Mouse (Mus musculus): Measurements from ENCODE around the gene Ppp4r3b. TPM values are rescaled to one million over a fixed set of nuclear protein-coding genes. Genes with fewer than 3 reads are reported as not detected.

Ppp4r3b gene
- polyA plus RNA-seq, 1 experiment: 15.8 TPM

DNA sequence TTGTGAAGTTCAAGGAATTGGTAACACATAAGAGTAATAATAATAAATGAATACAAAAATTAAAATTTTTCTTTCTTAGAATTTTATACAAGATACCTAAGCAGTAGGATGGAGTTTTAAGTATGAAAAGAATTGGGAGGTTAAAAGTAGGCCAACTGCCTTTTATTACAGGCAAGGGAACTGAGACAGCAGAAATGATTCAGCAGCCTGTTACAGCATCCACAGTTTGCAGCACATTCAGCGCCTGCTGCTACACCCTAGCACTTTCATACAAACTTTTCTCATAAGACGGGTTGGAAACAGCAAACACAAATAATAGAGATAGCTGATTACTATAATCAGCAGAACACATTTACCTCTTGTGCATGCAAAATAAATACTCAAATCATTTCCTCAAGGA, 37.1 kb downstream of the Ppp4r3b start:
- Histone ChIP-seq H3K27me3 (ENCODE audit: control insufficient read depth, insufficient read depth, low read length) (no peaks in the 10 kb centered on the region), H3K4me3 (ENCODE audit: control insufficient read depth, low read depth, low read length) (no peak overlapping the region), H3K36me3 (ENCODE audit: control insufficient read depth, insufficient read depth, low read length) (0 out of 2 replicates have a peak, but pooled peaks cover 1% of the 10 kb centered on the region), H3K4me1 (ENCODE audit: control insufficient read depth, insufficient read depth, low read length) (no peaks in the 10 kb centered on the region), H3K27ac (ENCODE audit: control insufficient read depth, insufficient read depth, low read depth, low read length) (no peak overlapping the region)
- no peak for TF ChIP-seq CTCF (IDR thresholded peaks at IDR 0.05; ENCODE audit: control insufficient read depth, insufficient read depth, insufficient replicate concordance, low read depth, low read length)
- no peak for TF ChIP-seq POLR2A (IDR thresholded peaks at IDR 0.05; ENCODE audit: control insufficient read depth, low read depth, low read length)

GRCm38 (mm10) chr11:29216196-29216595, 43.5 kb downstream of the Ppp4r3b start:
- TF ChIP-seq CTCF (IDR thresholded peaks at IDR 0.05; ENCODE audit: control insufficient read depth, insufficient read depth, insufficient replicate concordance, low read depth, low read length) (no peak), POLR2A (IDR thresholded peaks at IDR 0.05; ENCODE audit: control insufficient read depth, low read depth, low read length) (no peak)
- Histone ChIP-seq H3K27me3 (ENCODE audit: control insufficient read depth, insufficient read depth, low read length) (no peaks in the 10 kb centered on the region), H3K36me3 (ENCODE audit: control insufficient read depth, insufficient read depth, low read length) (no peaks in the 10 kb centered on the region; the same call in 1 of the 2 replicates), H3K4me1 (ENCODE audit: control insufficient read depth, insufficient read depth, low read length) (no peaks in the 10 kb centered on the region), H3K27ac (ENCODE audit: control insufficient read depth, insufficient read depth, low read depth, low read length) (no peak overlapping the region), H3K4me3 (ENCODE audit: control insufficient read depth, low read depth, low read length) (no peak overlapping the region)

DNA sequence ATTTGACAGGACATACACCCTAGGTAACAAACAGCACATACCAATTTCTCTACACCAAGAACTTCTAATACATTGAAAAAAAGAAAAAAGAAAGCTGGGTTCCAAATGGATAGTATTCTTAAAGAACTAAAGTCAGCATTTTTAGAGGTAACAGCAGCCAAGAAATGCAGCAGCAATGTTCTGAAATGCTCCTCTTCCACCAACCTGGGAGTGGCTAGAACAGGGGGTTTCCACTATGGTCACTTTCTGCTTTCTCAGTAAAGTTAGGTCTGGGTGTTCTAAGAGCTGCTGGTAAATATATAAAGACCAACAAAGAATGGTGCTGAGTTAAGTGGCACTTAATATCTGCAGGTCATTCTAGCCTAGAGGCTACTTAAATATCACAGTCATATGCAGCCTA, 46.4 kb downstream of the Ppp4r3b start:
- no peak for TF ChIP-seq POLR2A (IDR thresholded peaks at IDR 0.05; ENCODE audit: control insufficient read depth, low read depth, low read length)
- TF ChIP-seq CTCF (IDR thresholded peaks at IDR 0.05; ENCODE audit: control insufficient read depth, insufficient read depth, insufficient replicate concordance, low read depth, low read length): no peak
- H3K4me1 ChIP-seq (ENCODE audit: control insufficient read depth, insufficient read depth, low read length): no peaks in the 10 kb centered on the region
- no peaks in the 10 kb centered on the region for H3K27me3 ChIP-seq (ENCODE audit: control insufficient read depth, insufficient read depth, low read length)
- H3K4me3 ChIP-seq (ENCODE audit: control insufficient read depth, low read depth, low read length): no peak overlapping the region
- no peaks in the 10 kb centered on the region; the same call in 1 of the 2 replicates for H3K36me3 ChIP-seq (ENCODE audit: control insufficient read depth, insufficient read depth, low read length)
- no peak overlapping the region for H3K27ac ChIP-seq (ENCODE audit: control insufficient read depth, insufficient read depth, low read depth, low read length)

DNA sequence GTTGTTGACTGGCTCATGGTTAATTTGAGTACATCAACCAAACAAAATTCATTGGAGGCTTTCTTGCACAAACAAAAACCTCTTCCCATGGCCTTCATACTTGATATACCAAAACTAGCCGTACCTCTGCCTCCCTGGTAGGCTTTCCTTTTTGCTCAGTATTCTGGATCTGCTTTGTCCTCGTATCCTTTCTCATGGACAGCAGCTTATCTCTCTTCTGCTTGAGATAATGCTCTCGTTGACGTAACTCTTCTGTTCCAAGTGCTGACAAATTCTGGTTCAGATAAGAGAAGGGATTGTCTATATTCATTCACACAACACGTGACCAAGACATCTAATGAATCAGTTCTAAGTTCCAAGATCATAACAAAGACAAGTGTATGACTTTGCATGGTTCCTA, 49.6 kb downstream of the Ppp4r3b start:
- TF ChIP-seq POLR2A (IDR thresholded peaks at IDR 0.05; ENCODE audit: control insufficient read depth, low read depth, low read length): no peak
- TF ChIP-seq CTCF (IDR thresholded peaks at IDR 0.05; ENCODE audit: control insufficient read depth, insufficient read depth, insufficient replicate concordance, low read depth, low read length): no peak
- H3K27ac ChIP-seq (ENCODE audit: control insufficient read depth, insufficient read depth, low read depth, low read length): no peak overlapping the region
- H3K4me1 ChIP-seq (ENCODE audit: control insufficient read depth, insufficient read depth, low read length): no peaks in the 10 kb centered on the region
- H3K4me3 ChIP-seq (ENCODE audit: control insufficient read depth, low read depth, low read length): no peak overlapping the region
- H3K36me3 ChIP-seq (ENCODE audit: control insufficient read depth, insufficient read depth, low read length): no peaks in the 10 kb centered on the region; the same call in 1 of the 2 replicates
- H3K27me3 ChIP-seq (ENCODE audit: control insufficient read depth, insufficient read depth, low read length): no peaks in the 10 kb centered on the region

DNA sequence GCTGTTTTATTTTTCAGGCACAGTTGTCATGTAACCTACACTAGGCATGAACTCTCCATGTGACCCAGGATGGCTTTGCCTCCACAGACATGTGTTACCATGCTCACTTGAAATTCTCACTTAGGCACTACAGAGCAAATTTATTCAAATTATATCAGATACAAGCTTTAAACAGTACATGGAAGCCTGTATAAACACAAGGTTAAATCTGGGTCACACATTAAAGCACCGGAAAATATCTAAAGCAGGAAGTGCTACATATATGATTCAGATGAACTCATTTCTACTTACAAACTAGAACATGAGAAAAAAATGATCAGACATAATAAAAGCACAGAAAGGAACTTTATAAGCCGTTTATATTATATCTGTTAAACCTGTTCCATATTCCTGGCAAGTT, 52.1 kb downstream of the Ppp4r3b start:
- Histone ChIP-seq H3K4me1 (ENCODE audit: control insufficient read depth, insufficient read depth, low read length) (no peaks in the 10 kb centered on the region), H3K4me3 (ENCODE audit: control insufficient read depth, low read depth, low read length) (no peak overlapping the region), H3K36me3 (ENCODE audit: control insufficient read depth, insufficient read depth, low read length) (no peaks in the 10 kb centered on the region; the same call in 1 of the 2 replicates), H3K27me3 (ENCODE audit: control insufficient read depth, insufficient read depth, low read length) (no peaks in the 10 kb centered on the region), H3K27ac (ENCODE audit: control insufficient read depth, insufficient read depth, low read depth, low read length) (no peak overlapping the region)
- TF ChIP-seq CTCF (IDR thresholded peaks at IDR 0.05; ENCODE audit: control insufficient read depth, insufficient read depth, insufficient replicate concordance, low read depth, low read length) (no peak), POLR2A (IDR thresholded peaks at IDR 0.05; ENCODE audit: control insufficient read depth, low read depth, low read length) (no peak)

DNA sequence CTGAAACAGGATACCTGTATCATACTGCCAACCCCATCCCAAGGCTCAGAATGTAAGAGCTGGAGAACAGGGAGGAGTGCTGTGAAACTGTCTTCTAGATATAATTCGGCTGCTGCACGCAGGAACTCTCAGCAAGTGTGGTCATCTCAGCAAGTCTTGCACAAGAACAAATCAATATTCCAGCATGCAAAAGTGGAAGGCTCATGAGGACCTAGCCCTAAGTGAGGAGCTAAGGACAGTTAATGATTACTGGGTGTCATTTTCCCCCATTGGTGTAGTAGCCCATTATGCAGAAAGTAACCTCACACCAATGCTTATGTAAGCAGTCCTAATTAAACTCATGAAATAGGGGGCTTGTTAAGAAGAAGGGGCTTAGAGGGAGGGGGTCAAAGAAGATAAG, 56.3 kb downstream of the Ppp4r3b start:
- Histone ChIP-seq H3K36me3 (ENCODE audit: control insufficient read depth, insufficient read depth, low read length) (no peaks in the 10 kb centered on the region), H3K4me3 (ENCODE audit: control insufficient read depth, low read depth, low read length) (no peak overlapping the region), H3K27me3 (ENCODE audit: control insufficient read depth, insufficient read depth, low read length) (no peaks in the 10 kb centered on the region), H3K27ac (ENCODE audit: control insufficient read depth, insufficient read depth, low read depth, low read length) (no peak overlapping the region), H3K4me1 (ENCODE audit: control insufficient read depth, insufficient read depth, low read length) (no peaks in the 10 kb centered on the region)
- no peak for TF ChIP-seq CTCF (IDR thresholded peaks at IDR 0.05; ENCODE audit: control insufficient read depth, insufficient read depth, insufficient replicate concordance, low read depth, low read length)
- TF ChIP-seq POLR2A (IDR thresholded peaks at IDR 0.05; ENCODE audit: control insufficient read depth, low read depth, low read length): no peak

DNA sequence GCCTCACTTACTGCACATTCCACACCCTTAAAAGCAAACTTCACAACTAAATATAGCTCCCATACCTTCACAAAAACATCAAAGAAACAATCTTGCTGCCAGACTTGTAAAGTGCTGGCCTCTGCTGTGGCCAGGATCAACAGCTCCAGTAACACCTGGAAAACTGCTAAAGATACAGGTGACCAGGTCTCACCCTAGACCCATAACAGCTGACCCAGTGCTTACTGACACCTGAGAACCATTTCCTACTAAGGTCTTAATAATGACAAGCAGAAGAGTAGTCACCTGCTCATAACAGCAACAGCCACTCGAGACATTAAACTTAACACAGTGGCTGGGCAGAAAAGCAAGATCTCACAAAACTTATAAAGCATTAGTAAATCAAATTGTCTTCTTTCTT, 60.9 kb downstream of the Ppp4r3b start:
- TF ChIP-seq CTCF (IDR thresholded peaks at IDR 0.05; ENCODE audit: control insufficient read depth, insufficient read depth, insufficient replicate concordance, low read depth, low read length) (no peak), POLR2A (IDR thresholded peaks at IDR 0.05; ENCODE audit: control insufficient read depth, low read depth, low read length) (no peak)
- no peaks in the 10 kb centered on the region for H3K4me1 ChIP-seq (ENCODE audit: control insufficient read depth, insufficient read depth, low read length)
- H3K36me3 ChIP-seq (ENCODE audit: control insufficient read depth, insufficient read depth, low read length): no peaks in the 10 kb centered on the region
- no peak overlapping the region for H3K4me3 ChIP-seq (ENCODE audit: control insufficient read depth, low read depth, low read length)
- no peaks in the 10 kb centered on the region for H3K27me3 ChIP-seq (ENCODE audit: control insufficient read depth, insufficient read depth, low read length)
- H3K27ac ChIP-seq (ENCODE audit: control insufficient read depth, insufficient read depth, low read depth, low read length): no peak overlapping the region

- Histone ChIP-seq H3K36me3 (ENCODE audit: control insufficient read depth, insufficient read depth, low read length) (no peaks in the 10 kb centered on the region; the same call in 1 of the 2 replicates), H3K4me3 (ENCODE audit: control insufficient read depth, low read depth, low read length) (no peak overlapping the region), H3K4me1 (ENCODE audit: control insufficient read depth, insufficient read depth, low read length) (no peaks in the 10 kb centered on the region), H3K27ac (ENCODE audit: control insufficient read depth, insufficient read depth, low read depth, low read length) (no peak overlapping the region), H3K27me3 (ENCODE audit: control insufficient read depth, insufficient read depth, low read length) (no peaks in the 10 kb centered on the region)
- TF ChIP-seq POLR2A (IDR thresholded peaks at IDR 0.05; ENCODE audit: control insufficient read depth, low read depth, low read length) (no peak), CTCF (IDR thresholded peaks at IDR 0.05; ENCODE audit: control insufficient read depth, insufficient read depth, insufficient replicate concordance, low read depth, low read length) (no peak)
Observed at GRCm38 (mm10) chr11:29237364-29237763, 64.7 kb downstream of the Ppp4r3b start.
